Mouse (Mus musculus) liver, postnatal 0 days (tissue): ENCODE data around the gene Pdzrn3.

Experiments
- CTCF ChIP-seq: sonication (generic); IDR thresholded peaks from 2 replicates; pipeline ENCODE4 v1.5.1; 2016; ENCODE audit warnings: antibody characterized with exemption, low read depth
- EP300 ChIP-seq: IDR thresholded peaks from 2 replicates; pipeline ENCODE4 v1.6.1; 2016; ENCODE audit warnings: antibody characterized with exemption, low read depth, mild to moderate bottlenecking

GRCm38 (mm10) chr6:101427296-101427695 lies 49.6 kb upstream of the Pdzrn3 start:
- no peak for TF ChIP-seq CTCF
- TF ChIP-seq EP300, result no peak
